Comparison of ENCODE assay signal across 20 mouse cellular contexts in the genomic region with DNA sequence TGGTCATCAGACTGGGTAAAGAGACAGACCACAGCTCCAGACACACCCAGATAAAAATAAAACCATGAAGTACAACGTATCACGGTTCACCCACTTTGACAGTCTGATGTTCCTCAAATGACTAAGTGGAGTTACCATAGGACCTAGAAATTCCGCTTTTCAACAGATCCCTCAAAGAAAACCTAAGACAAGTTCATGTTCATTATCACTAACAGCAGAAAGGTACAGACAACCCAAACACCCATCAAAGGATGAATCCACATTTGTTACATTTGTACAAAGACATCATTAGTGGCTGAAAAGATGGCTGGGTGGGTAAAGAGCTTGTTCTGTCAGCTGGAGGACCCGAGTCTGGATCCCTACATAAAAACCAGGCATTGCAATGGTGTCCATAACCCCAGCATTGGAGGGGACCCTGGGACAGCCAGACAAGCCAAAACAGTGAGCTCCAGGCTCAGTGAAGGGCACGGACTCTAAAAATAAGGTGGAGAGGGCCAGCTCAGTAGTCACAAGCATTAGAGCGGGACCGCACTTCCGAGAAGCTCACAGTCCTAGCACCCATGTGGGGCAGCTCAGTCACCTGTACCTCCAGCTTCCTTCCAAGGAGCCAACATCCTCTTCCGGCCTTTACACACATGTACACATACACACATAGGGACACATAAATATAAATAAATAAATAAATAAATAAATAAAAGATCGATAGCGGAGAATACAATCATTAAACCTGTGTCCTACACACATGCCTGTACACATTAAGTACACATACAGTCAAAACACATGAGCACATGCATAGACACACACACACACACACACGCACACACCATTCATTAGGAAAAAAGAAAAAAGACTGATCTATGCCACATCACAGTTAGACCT. TPM values are rescaled to one million over a fixed set of nuclear protein-coding genes. Genes with fewer than 3 reads are reported as not detected.
A peak's percentile ranks its signal among the peaks of the same experiment; 100 is the strongest.
DNase-seq lines count a peak whose midpoint lies in the region; ATAC-seq and TF ChIP-seq lines count a peak whose summit lies in the region.
"Had no signal": no experiment of that assay in that cellular context is flagged by ENCODE, and none has a peak within 500 bp of the region (broad histone marks: within the 10 kb centered on the region; RNA-seq: fewer than 3 reads in every experiment).

No protein-coding gene starts in this region.

- in situ Hi-C loops in CH12.LX (cut with MboI; ENCODE audit: low pct_ligation_motif_present, low pct_unique_long_range_greater_than_20kb, low sequenced_read_pairs) = loop anchor here (5.0 kb wide), 1 partner anchor 40 kb away; no protein-coding TSS in a partner anchor

- DNase-seq in CH12.LX (ENCODE audit: extremely low read depth) = peak; percentile 77
- no peak for DNase-seq in lung, adult 18-20 months
- no peak for DNase-seq in left cerebral cortex, adult 9 months (ENCODE audit: low spot score in 2 of 2)
- DNase-seq: adrenal gland, adult 8-10 months; adrenal gland, postnatal 25 days; cerebellum, adult 18-20 months; cerebellum, adult 9-10 months; cerebellum, postnatal 14 days; gastrocnemius, postnatal 10 days; gastrocnemius, postnatal 36 days had no signal

- TF ChIP-seq CTCF in CH12.LX (conservative IDR thresholded peaks at IDR 0.05 in 1 of 2, IDR thresholded peaks at IDR 0.05 in 1 of 2; ENCODE audit: low read depth in 2 of 2, low read length in 2 of 2) = no peak

- ATAC-seq in hindbrain, embryonic 15.5 days (ENCODE audit: low FRiP score, low read depth) = 0 out of 2 replicates have a peak, but pooled peaks have one; percentile 31
- no peak for ATAC-seq in hindbrain, embryonic 12.5 days (ENCODE audit: low FRiP score)
- ATAC-seq: activated CD4-positive, CD25-positive, alpha-beta regulatory T cell, adult 4 months; CD4-positive, CD25-positive, alpha-beta regulatory T cell, adult 4 months; forebrain, embryonic 13.5 days; forebrain, embryonic 16.5 days; intestine, embryonic 15.5 days had no signal

- no peak overlapping the region for H3K9ac ChIP-seq in hindbrain, embryonic 15.5 days
- H3K9ac ChIP-seq in hindbrain, embryonic 12.5 days = no peak overlapping the region
- peak overlapping the region; percentile 22; the same call in 1 of the 2 replicates for H3K9ac ChIP-seq in CH12.LX (ENCODE audit: insufficient read depth, low read depth)
- H3K9ac ChIP-seq: forebrain, embryonic 13.5 days; hindbrain, embryonic 14.5 days; intestine, embryonic 15.5 days had no signal

- H3K27me3 ChIP-seq in hindbrain, embryonic 15.5 days = no peaks in the 10 kb centered on the region
- no peaks in the 10 kb centered on the region for H3K27me3 ChIP-seq in hindbrain, embryonic 12.5 days
- no peaks in the 10 kb centered on the region for H3K27me3 ChIP-seq in CH12.LX (replicated peaks)
- H3K27me3 ChIP-seq: forebrain, embryonic 13.5 days; intestine, embryonic 15.5 days had no signal

- H3K4me1 ChIP-seq in hindbrain, embryonic 15.5 days (replicated peaks) = 0 out of 2 replicates have a peak, but pooled peaks cover 14% of the 10 kb centered on the region
- H3K4me1 ChIP-seq in hindbrain, embryonic 12.5 days = no peaks in the 10 kb centered on the region
- H3K4me1 ChIP-seq in CH12.LX (ENCODE audit: control insufficient read depth in 1 of 2, insufficient read depth in 2 of 2) = peaks cover 16 to 77% of the 10 kb centered on the region in 2 experiments
- peaks cover 34% of the 10 kb centered on the region for H3K4me1 ChIP-seq in brown adipose tissue, adult 24 weeks (ENCODE audit: control insufficient read depth, insufficient read depth, insufficient read length, low read length)
- H3K4me1 ChIP-seq: intestine, embryonic 15.5 days had no signal

- peak; percentile 83 for TF ChIP-seq EP300 in CH12.LX (IDR thresholded peaks at IDR 0.05; ENCODE audit: low read length)

- dilution Hi-C loops in CH12.LX (cut with MboI; ENCODE audit: extremely low pct_ligation_motif_present, extremely low pct_unique_long_range_greater_than_20kb, low sequenced_read_pairs) = no loop called here

- H3K4me3 ChIP-seq in hindbrain, embryonic 15.5 days = no peak overlapping the region
- H3K4me3 ChIP-seq in hindbrain, embryonic 12.5 days = no peak overlapping the region
- peak overlapping the region; percentile 8 to 34 (median 29) for H3K4me3 ChIP-seq in CH12.LX (replicated peaks in 1 of 3; ENCODE audit: low read depth in 2 of 3, low read length in 2 of 3, poor library complexity in 1 of 3)
- no peak overlapping the region for H3K4me3 ChIP-seq in brown adipose tissue, adult 24 weeks (ENCODE audit: insufficient read depth, low read depth, low read length)
- H3K4me3 ChIP-seq: forebrain, embryonic 10.5 days; forebrain, embryonic 13.5 days; intestine, embryonic 15.5 days had no signal

- H3K4me2 ChIP-seq in hindbrain, embryonic 15.5 days = no peak overlapping the region
- H3K4me2 ChIP-seq in hindbrain, embryonic 12.5 days (replicated peaks) = no peak overlapping the region
- H3K4me2 ChIP-seq in CH12.LX (ENCODE audit: insufficient read depth, low read depth, poor library complexity, severe bottlenecking) = peak overlapping the region; percentile 53
- H3K4me2 ChIP-seq: forebrain, embryonic 13.5 days; hindbrain, embryonic 14.5 days; intestine, embryonic 15.5 days had no signal

- 0 out of 2 replicates have a peak, but pooled peaks have one; percentile 23 for TF ChIP-seq POLR2A in CH12.LX (IDR thresholded peaks at IDR 0.05; ENCODE audit: low read depth, low read length)

- no peaks in the 10 kb centered on the region for H3K36me3 ChIP-seq in hindbrain, embryonic 15.5 days
- H3K36me3 ChIP-seq in hindbrain, embryonic 12.5 days = no peaks in the 10 kb centered on the region
- H3K36me3 ChIP-seq in CH12.LX (replicated peaks in 1 of 2; ENCODE audit: control insufficient read depth in 1 of 2, insufficient read depth in 1 of 2, low read length in 1 of 2) = peaks cover 8 to 42% of the 10 kb centered on the region in 2 experiments
- H3K36me3 ChIP-seq: forebrain, embryonic 10.5 days had no signal

- no peak overlapping the region for H3K27ac ChIP-seq in hindbrain, embryonic 15.5 days (replicated peaks)
- no peak overlapping the region for H3K27ac ChIP-seq in hindbrain, embryonic 12.5 days
- H3K27ac ChIP-seq in CH12.LX (ENCODE audit: insufficient read depth, low read depth) = peak overlapping the region; percentile 84
- H3K27ac ChIP-seq in brown adipose tissue, adult 24 weeks (replicated peaks; ENCODE audit: low read depth, low read length) = peak overlapping the region; percentile 47
- H3K27ac ChIP-seq: forebrain, embryonic 10.5 days; forebrain, embryonic 13.5 days; hindbrain, embryonic 14.5 days; intestine, embryonic 15.5 days had no signal

- no peaks in the 10 kb centered on the region for H3K9me3 ChIP-seq in hindbrain, embryonic 15.5 days
- H3K9me3 ChIP-seq in hindbrain, embryonic 12.5 days (replicated peaks) = no peaks in the 10 kb centered on the region
- no peaks in the 10 kb centered on the region for H3K9me3 ChIP-seq in CH12.LX (replicated peaks; ENCODE audit: low read length)
- H3K9me3 ChIP-seq: forebrain, embryonic 10.5 days; forebrain, embryonic 13.5 days; intestine, embryonic 15.5 days had no signal

- peaks cover 67% of the 10 kb centered on the region for H3K79me2 ChIP-seq in CH12.LX (replicated peaks; ENCODE audit: control insufficient read depth, extremely low read depth, insufficient read depth, poor library complexity, severe bottlenecking)

- WGBS in hindbrain, embryonic 15.5 days = 95% methylated on average over 12 of the region's 12 CpGs
- 92% methylated on average over 12 of the region's 12 CpGs for WGBS in hindbrain, embryonic 12.5 days

- no peak; the same call in 1 of the 2 replicates for TF ChIP-seq RAD21 in CH12.LX (IDR thresholded peaks at IDR 0.05; ENCODE audit: low read depth, low read length)

TF ChIP-seq in CH12.LX, 34 proteins besides CTCF, POLR2A, EP300 and RAD21 (continues in another document):
- TF ChIP-seq E2F4 (IDR thresholded peaks at IDR 0.05; ENCODE audit: insufficient replicate concordance, low read depth, low read length) = no peak
- TF ChIP-seq RCOR1 (conservative IDR thresholded peaks at IDR 0.05; ENCODE audit: low read depth, low read length) = peak; percentile 61; the same call in 1 of the 2 replicates
- no peak for TF ChIP-seq TCF12 (IDR thresholded peaks at IDR 0.05; ENCODE audit: low read depth, low read length)
- TF ChIP-seq PAX5 (IDR thresholded peaks at IDR 0.05; ENCODE audit: low read length) = no peak
- no peak for TF ChIP-seq USF1 (IDR thresholded peaks at IDR 0.05; ENCODE audit: low read depth, low read length)
- TF ChIP-seq MAZ (IDR thresholded peaks at IDR 0.05; ENCODE audit: low read depth, low read length) = no peak
- TF ChIP-seq ELF1 (IDR thresholded peaks at IDR 0.05; ENCODE audit: low read depth, low read length) = peak; percentile 50; the same call in 1 of the 2 replicates
- peak; percentile 31 for TF ChIP-seq BHLHE40 (IDR thresholded peaks at IDR 0.05; ENCODE audit: low read depth, low read length)
- TF ChIP-seq ZNF384 (IDR thresholded peaks at IDR 0.05; ENCODE audit: low read depth, low read length) = peak; percentile 32
- TF ChIP-seq JUN (IDR thresholded peaks at IDR 0.05; ENCODE audit: insufficient read depth, low read depth, low read length) = peak; percentile 33; the same call in 1 of the 2 replicates
- TF ChIP-seq SIN3A (IDR thresholded peaks at IDR 0.05; ENCODE audit: low read length) = peak; percentile 88
- peak; percentile 32; the same call in 1 of the 2 replicates for TF ChIP-seq ZMIZ1 (IDR thresholded peaks at IDR 0.05; ENCODE audit: low read depth, low read length)
- peak; percentile 77 for TF ChIP-seq JUND (conservative IDR thresholded peaks at IDR 0.05; ENCODE audit: low read depth, low read length)
- TF ChIP-seq UBTF (IDR thresholded peaks at IDR 0.05; ENCODE audit: low read depth, low read length) = no peak
- no peak for TF ChIP-seq MAFK (IDR thresholded peaks at IDR 0.05; ENCODE audit: insufficient replicate concordance, low read length)
- TF ChIP-seq HCFC1 (IDR thresholded peaks at IDR 0.05; ENCODE audit: low read depth, low read length) = no peak
- TF ChIP-seq MEF2A (IDR thresholded peaks at IDR 0.05; ENCODE audit: borderline replicate concordance, low read depth, low read length) = peak; percentile 10; the same call in 1 of the 2 replicates
- TF ChIP-seq ETS1 (conservative IDR thresholded peaks at IDR 0.05; ENCODE audit: low read depth, low read length) = 0 out of 2 replicates have a peak, but pooled peaks have one; percentile 47
- no peak for TF ChIP-seq NELFE (IDR thresholded peaks at IDR 0.05; ENCODE audit: low read depth, low read length)
- peak; percentile 62; the same call in 1 of the 2 replicates for TF ChIP-seq MXI1 (IDR thresholded peaks at IDR 0.05; ENCODE audit: low read depth, low read length)

RNA-seq across cellular contexts. Expression of gene Mgat4a, which starts 8.9 kb away (rescaled TPM):
- 9.3 and 12.6 TPM in 2 replicates for polyA plus RNA-seq in hindbrain, embryonic 15.5 days (2015; fragmentation: Nextera tagmentation; extraction: Ambion mirVana)
- polyA plus RNA-seq in hindbrain, embryonic 12.5 days (2016; fragmentation: Nextera tagmentation; extraction: Ambion mirVana) = 3.2 and 4.6 TPM in 2 replicates
- total RNA-seq in CH12.LX (2012; rRNA removed) (23.2 and 25.1 TPM in 2 replicates), CH12.LX (2014; rRNA removed) (22.9 and 25.4 TPM in 2 replicates)
- polyA plus RNA-seq in CH12.LX (2012; ENCODE audit: insufficient read length, low read depth) = 19.9 and 22.3 TPM in 2 replicates
- 2.2 and 2.4 TPM in 2 replicates for polyA plus RNA-seq in brown adipose tissue, adult 24 weeks (2012; ENCODE audit: insufficient read depth, insufficient read length, missing spikeins)

Comparison
In these comparisons a context has a peak if more than half of its experiments do, and no peak if none do; other contexts are left out.
1. H3K27ac ChIP-seq: peak in CH12.LX (single experiment) and brown adipose tissue, adult 24 weeks (single experiment); none in hindbrain, embryonic 15.5 days (single experiment) and hindbrain, embryonic 12.5 days (single experiment).
2. H3K4me3 ChIP-seq: peak in CH12.LX (3 of 3); none in hindbrain, embryonic 15.5 days (single experiment), hindbrain, embryonic 12.5 days (single experiment) and brown adipose tissue, adult 24 weeks (single experiment).